Mouse (Mus musculus): ENCODE results near the gene Odf4. TPM values are rescaled to one million over a fixed set of nuclear protein-coding genes. Genes with fewer than 3 reads are reported as not detected.
"Not testable (repeated sequence)": the region's sequence is repeated elsewhere in the genome, so short reads cannot be mapped to it uniquely, and the experiment has no call there.

The Odf4 gene
- polyA plus RNA-seq, 1 experiment from 2014 or later, result 0.23 TPM

GRCm38 (mm10) chr11:68963405-68963804 is 36.5 kb upstream of the Odf4 start:
- Histone ChIP-seq H3K4me3 (no peak overlapping the region), H3K27ac (no peak overlapping the region), H3K9me3 (replicated peaks) (no peaks in the 10 kb centered on the region), H3K4me1 (peaks cover 10% of the 10 kb centered on the region), H3K36me3 (ENCODE audit: poor library complexity, severe bottlenecking) (no peaks in the 10 kb centered on the region), H3K9ac (no peak overlapping the region), H3K4me2 (no peak overlapping the region), H3K27me3 (peaks cover 8% of the 10 kb centered on the region; the same call in 1 of the 2 replicates)
- no peak for ATAC-seq
- WGBS, result 82% methylated on average over 2 of the region's 2 CpGs

- not testable (repeated sequence) for ATAC-seq; H3K4me1 ChIP-seq; H3K4me3 ChIP-seq; H3K27ac ChIP-seq; H3K4me2 ChIP-seq; H3K36me3 ChIP-seq (ENCODE audit: poor library complexity, severe bottlenecking); H3K9me3 ChIP-seq (replicated peaks); H3K9ac ChIP-seq
- H3K27me3 ChIP-seq, result peaks cover 13% of the 10 kb centered on the region
- WGBS, result 23% methylated on average over 11 of the region's 11 CpGs
Measured at GRCm38 (mm10) chr11:68962159-68962558, 35.3 kb upstream of the Odf4 start.

GRCm38 (mm10) chr11:68961596-68961995 is 34.7 kb upstream of the Odf4 start:
- no peak overlapping the region for H3K4me3 ChIP-seq
- no peaks in the 10 kb centered on the region for H3K36me3 ChIP-seq (ENCODE audit: poor library complexity, severe bottlenecking)
- no peak overlapping the region for H3K27ac ChIP-seq
- no peak overlapping the region for H3K9ac ChIP-seq
- H3K27me3 ChIP-seq, result peaks cover 17% of the 10 kb centered on the region
- H3K4me2 ChIP-seq, result no peak overlapping the region
- H3K9me3 ChIP-seq (replicated peaks), result no peaks in the 10 kb centered on the region
- 79% methylated on average over 3 of the region's 3 CpGs for WGBS
- ATAC-seq, result no peak
- no peaks in the 10 kb centered on the region; the same call in 1 of the 2 replicates for H3K4me1 ChIP-seq

- peaks cover 44% of the 10 kb centered on the region for H3K27me3 ChIP-seq
- peaks cover 16% of the 10 kb centered on the region for H3K4me1 ChIP-seq
- ATAC-seq, result no peak
- H3K4me3 ChIP-seq, result no peak overlapping the region
- 92% methylated on average over 1 of the region's 1 CpGs for WGBS
- H3K27ac ChIP-seq, result no peak overlapping the region
- no peak overlapping the region for H3K9ac ChIP-seq
- no peak overlapping the region for H3K4me2 ChIP-seq
- no peaks in the 10 kb centered on the region for H3K9me3 ChIP-seq (replicated peaks)
- no peaks in the 10 kb centered on the region for H3K36me3 ChIP-seq (ENCODE audit: poor library complexity, severe bottlenecking)
Measured at GRCm38 (mm10) chr11:68957971-68958370, 31.1 kb upstream of the Odf4 start.

GRCm38 (mm10) chr11:68957308-68957707 is 30.4 kb upstream of the Odf4 start, which contains the start of gene Arhgef15:
Gene Arhgef15, minus strand, starts transcription at chr11:68957480.
- WGBS, result 45% methylated on average over 8 of the region's 8 CpGs
- H3K4me3 ChIP-seq, result no peak within 1 kb of the TSS
- no peak for ATAC-seq
- no peak within 1 kb of the TSS for H3K9ac ChIP-seq
- peak within 1 kb of the TSS; percentile 14; the same call in 1 of the 2 replicates for H3K27ac ChIP-seq
- no peak within 1 kb of the TSS for H3K4me2 ChIP-seq
- peaks cover 16% of the 10 kb centered on the region for H3K4me1 ChIP-seq
- H3K9me3 ChIP-seq (replicated peaks), result no peaks in the 10 kb centered on the region
- peaks cover 48% of the 10 kb centered on the region for H3K27me3 ChIP-seq
- H3K36me3 ChIP-seq (ENCODE audit: poor library complexity, severe bottlenecking), result no peaks in the 10 kb centered on the region

GRCm38 (mm10) chr11:68956697-68957096 is 29.8 kb upstream of the Odf4 start:
- Histone ChIP-seq H3K4me3 (no peak overlapping the region), H3K36me3 (ENCODE audit: poor library complexity, severe bottlenecking) (no peaks in the 10 kb centered on the region), H3K9ac (no peak overlapping the region), H3K27ac (peak overlapping the region; percentile 14; the same call in 1 of the 2 replicates), H3K4me2 (no peak overlapping the region), H3K4me1 (peaks cover 16% of the 10 kb centered on the region), H3K9me3 (replicated peaks) (no peaks in the 10 kb centered on the region), H3K27me3 (peaks cover 52% of the 10 kb centered on the region)
- ATAC-seq, result no peak
- WGBS, result 35% methylated on average over 13 of the region's 13 CpGs

- no peak overlapping the region for H3K4me2 ChIP-seq
- H3K27me3 ChIP-seq, result peaks cover 58% of the 10 kb centered on the region
- WGBS, result 47% methylated on average over 3 of the region's 3 CpGs
- no peaks in the 10 kb centered on the region for H3K9me3 ChIP-seq (replicated peaks)
- peaks cover 16% of the 10 kb centered on the region for H3K4me1 ChIP-seq
- ATAC-seq, result no peak
- H3K9ac ChIP-seq, result no peak overlapping the region
- H3K36me3 ChIP-seq (ENCODE audit: poor library complexity, severe bottlenecking), result no peaks in the 10 kb centered on the region
- peak overlapping the region; percentile 14; the same call in 1 of the 2 replicates for H3K27ac ChIP-seq
- H3K4me3 ChIP-seq, result no peak overlapping the region
Measured at GRCm38 (mm10) chr11:68956107-68956506, 29.2 kb upstream of the Odf4 start.

GRCm38 (mm10) chr11:68955473-68955872 is 28.6 kb upstream of the Odf4 start:
- Histone ChIP-seq H3K4me1 (peaks cover 16% of the 10 kb centered on the region), H3K36me3 (ENCODE audit: poor library complexity, severe bottlenecking) (no peaks in the 10 kb centered on the region), H3K9ac (0 out of 2 replicates have a peak overlapping the region, but pooled peaks have one; percentile 66), H3K4me2 (peak overlapping the region; percentile 65), H3K9me3 (replicated peaks) (no peaks in the 10 kb centered on the region), H3K27ac (no peak overlapping the region), H3K4me3 (peak overlapping the region; percentile 40; the same call in 1 of the 2 replicates), H3K27me3 (peaks cover 61% of the 10 kb centered on the region)
- ATAC-seq, result no peak
- 71% methylated on average over 5 of the region's 5 CpGs for WGBS

- peak overlapping the region; percentile 65 for H3K4me2 ChIP-seq
- H3K4me1 ChIP-seq, result peaks cover 16% of the 10 kb centered on the region
- H3K27me3 ChIP-seq, result peaks cover 61% of the 10 kb centered on the region
- H3K9me3 ChIP-seq (replicated peaks), result no peaks in the 10 kb centered on the region
- H3K36me3 ChIP-seq (ENCODE audit: poor library complexity, severe bottlenecking), result no peaks in the 10 kb centered on the region
- H3K27ac ChIP-seq, result no peak overlapping the region
- under 1% methylated on average over 17 of the region's 17 CpGs for WGBS
- H3K9ac ChIP-seq, result peak overlapping the region; percentile 66
- no peak for ATAC-seq
- H3K4me3 ChIP-seq, result peak overlapping the region; percentile 40
Measured at GRCm38 (mm10) chr11:68954408-68954807, 27.5 kb upstream of the Odf4 start.

GRCm38 (mm10) chr11:68953903-68954302 is 27.0 kb upstream of the Odf4 start:
- H3K27me3 ChIP-seq, result peaks cover 61% of the 10 kb centered on the region
- peaks cover 16% of the 10 kb centered on the region for H3K4me1 ChIP-seq
- peak overlapping the region; percentile 65 for H3K4me2 ChIP-seq
- 14% methylated on average over 13 of the region's 13 CpGs for WGBS
- no peak for ATAC-seq
- H3K4me3 ChIP-seq, result peak overlapping the region; percentile 40
- H3K9me3 ChIP-seq (replicated peaks), result no peaks in the 10 kb centered on the region
- H3K27ac ChIP-seq, result no peak overlapping the region
- no peak overlapping the region for H3K9ac ChIP-seq
- H3K36me3 ChIP-seq (ENCODE audit: poor library complexity, severe bottlenecking), result no peaks in the 10 kb centered on the region

GRCm38 (mm10) chr11:68947542-68947993 is 20.7 kb upstream of the Odf4 start:
- 3% methylated on average over 11 of the region's 12 CpGs for WGBS
- peak overlapping the region; percentile 54 for H3K9ac ChIP-seq

GRCm38 (mm10) chr11:68946806-68947440 is 20.0 kb upstream of the Odf4 start:
- no peak overlapping the region for H3K27ac ChIP-seq
- ATAC-seq, result no peak
- peak overlapping the region; percentile 49 for H3K4me2 ChIP-seq
- no peaks in the 10 kb centered on the region for H3K9me3 ChIP-seq (replicated peaks)
- peaks cover 3% of the 10 kb centered on the region; the same call in 1 of the 2 replicates for H3K4me1 ChIP-seq
- WGBS, result 9% methylated on average over 16 of the region's 16 CpGs
- peak overlapping the region; percentile 28 for H3K4me3 ChIP-seq
- H3K9ac ChIP-seq, result peak overlapping the region; percentile 55
- no peaks in the 10 kb centered on the region; the same call in 1 of the 2 replicates for H3K36me3 ChIP-seq (ENCODE audit: poor library complexity, severe bottlenecking)
- peaks cover 27% of the 10 kb centered on the region for H3K27me3 ChIP-seq

More at GRCm38 (mm10) chr11:68947542-68947993, 20.7 kb upstream of the Odf4 start:
- ATAC-seq, result peak; percentile 36; the same call in 1 of the 2 replicates
- H3K4me1 ChIP-seq, result peaks cover 3% of the 10 kb centered on the region; the same call in 1 of the 2 replicates
- peak overlapping the region; percentile 11 for H3K27ac ChIP-seq
- peak overlapping the region; percentile 49 for H3K4me2 ChIP-seq
- peaks cover 31% of the 10 kb centered on the region for H3K27me3 ChIP-seq
- H3K36me3 ChIP-seq (ENCODE audit: poor library complexity, severe bottlenecking), result no peaks in the 10 kb centered on the region; the same call in 1 of the 2 replicates
- no peaks in the 10 kb centered on the region for H3K9me3 ChIP-seq (replicated peaks)
- H3K4me3 ChIP-seq, result peak overlapping the region; percentile 21

All from forebrain, embryonic 13.5 days (tissue).